Mouse (Mus musculus) right cerebral cortex, adult 18-20 months (tissue): Measurements from ENCODE around the gene Lrrc3.

ENCODE experiments used
- DNase-seq: peaks from one replicate; pipeline ENCODE4 v3.0.0; 2022; ENCODE audit warnings: mixed read lengths

The Lrrc3 gene

GRCm38 (mm10) chr10:77864762-77865143, 37.6 kb downstream of the Lrrc3 start:
- DNase-seq = no peak

- DNase-seq = no peak
Observed at GRCm38 (mm10) chr10:77864067-77864761, 38.1 kb downstream of the Lrrc3 start.

- DNase-seq = no peak
Observed at GRCm38 (mm10) chr10:77861675-77862074, 40.7 kb downstream of the Lrrc3 start, which contains the start of gene Gm3285. TSS of gene Gm3285 (plus strand) at chr10:77861975.

GRCm38 (mm10) chr10:77852559-77852958, 49.8 kb downstream of the Lrrc3 start, which contains the start of gene Gm10318:
TSS of gene Gm10318 (plus strand) at chr10:77852859.
- no peak for DNase-seq
